Mouse (Mus musculus): ENCODE measurements at regions not wholly inside any gene's neighbourhood (a gene's known extent, or its start where the extent isn't known, plus 50 kb on each side); places are given as distances from the start of the nearest gene placed in this dataset.

- H3K4me1 ChIP-seq = peaks cover 18% of the 10 kb centered on the region
- H3K9me3 ChIP-seq = no peaks in the 10 kb centered on the region
- H3K27me3 ChIP-seq = peaks cover 67% of the 10 kb centered on the region
- no peak for ATAC-seq (ENCODE audit: low FRiP score, low read depth)
- H3K4me3 ChIP-seq = no peak overlapping the region
- WGBS = 87% methylated on average over 3 of the region's 3 CpGs
- no peak overlapping the region for H3K27ac ChIP-seq
- H3K36me3 ChIP-seq = no peaks in the 10 kb centered on the region
- no peak overlapping the region for H3K9ac ChIP-seq
- no peak overlapping the region for H3K4me2 ChIP-seq (replicated peaks)
These were observed 57.5 kb downstream of the Tmem174 start for GRCm38 (mm10) chr13:98579731-98580130.

DNA sequence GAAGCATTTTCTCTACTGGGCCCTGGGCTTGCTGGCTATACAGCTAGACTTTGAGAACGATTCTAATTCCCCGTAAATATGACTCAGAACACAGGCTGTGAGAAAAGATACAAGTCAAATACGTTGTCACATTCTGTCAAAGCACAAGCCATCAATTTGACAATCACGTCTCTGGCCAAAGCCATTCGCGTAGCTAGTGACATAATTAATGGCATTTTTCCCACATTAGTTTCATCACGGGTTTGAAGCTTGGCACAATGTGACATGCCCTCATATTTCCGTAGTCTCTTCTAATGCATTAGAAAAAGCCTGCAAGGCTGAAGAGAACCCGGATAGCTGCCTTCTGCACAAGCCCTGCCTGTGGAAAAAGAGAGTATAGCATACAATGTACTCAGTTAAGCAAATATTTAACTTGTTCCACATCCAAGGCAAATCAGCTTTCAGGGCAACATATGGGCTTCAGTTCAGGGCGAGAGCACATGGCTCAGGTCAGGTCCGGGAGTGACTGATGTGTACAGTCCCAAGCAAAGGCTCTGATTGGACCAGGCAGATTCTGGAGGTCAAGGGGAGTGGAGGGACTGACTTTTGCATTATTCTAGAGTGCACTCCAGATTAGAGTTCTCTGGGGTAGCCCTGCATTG lies 58.7 kb downstream of the Tmem174 start:
- Histone ChIP-seq H3K9ac (no peak overlapping the region), H3K36me3 (no peaks in the 10 kb centered on the region), H3K4me2 (replicated peaks) (no peak overlapping the region), H3K9me3 (no peaks in the 10 kb centered on the region), H3K27me3 (peaks cover 66% of the 10 kb centered on the region), H3K27ac (no peak overlapping the region), H3K4me1 (peaks cover 25% of the 10 kb centered on the region), H3K4me3 (no peak overlapping the region)
- WGBS = 53% methylated on average over 11 of the region's 11 CpGs
- ATAC-seq (ENCODE audit: low FRiP score, low read depth) = no peak

DNA sequence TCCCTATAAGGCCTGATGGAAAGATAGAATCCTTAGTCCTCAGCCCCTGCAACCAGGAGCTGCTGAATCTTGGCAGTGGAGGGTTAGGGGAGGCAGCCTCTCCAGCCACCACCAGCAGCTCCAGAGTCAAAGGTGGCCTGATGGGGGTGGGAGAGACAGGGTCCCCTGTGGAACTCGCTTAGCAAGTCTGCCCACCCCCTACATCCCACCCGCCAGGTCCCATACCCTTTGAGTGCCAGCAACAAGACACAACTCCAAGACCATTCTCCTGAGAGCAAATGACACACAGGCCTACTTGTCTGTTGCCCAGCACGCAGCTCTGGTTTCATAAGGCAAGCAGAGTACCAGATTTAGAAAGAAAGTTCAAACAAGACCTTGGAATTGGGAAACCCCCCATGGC lies 61.1 kb downstream of the Tmem174 start:
- no peak for ATAC-seq (ENCODE audit: low FRiP score, low read depth)
- WGBS = 50% methylated on average over 3 of the region's 3 CpGs
- H3K9me3 ChIP-seq = no peaks in the 10 kb centered on the region
- peaks cover 42% of the 10 kb centered on the region for H3K4me1 ChIP-seq
- peaks cover 76% of the 10 kb centered on the region for H3K27me3 ChIP-seq
- H3K4me3 ChIP-seq = no peak overlapping the region
- H3K36me3 ChIP-seq = no peaks in the 10 kb centered on the region
- H3K27ac ChIP-seq = no peak overlapping the region
- H3K4me2 ChIP-seq (replicated peaks) = no peak overlapping the region
- no peak overlapping the region for H3K9ac ChIP-seq

GRCm38 (mm10) chr13:98574057-98574323 lies 63.2 kb downstream of the Tmem174 start:
- no peak for ATAC-seq (ENCODE audit: low FRiP score, low read depth)
- Histone ChIP-seq H3K9me3 (no peaks in the 10 kb centered on the region), H3K27ac (no peak overlapping the region), H3K36me3 (no peaks in the 10 kb centered on the region), H3K4me2 (replicated peaks) (peak overlapping the region; percentile 83; the same call in 1 of the 2 replicates), H3K27me3 (peaks cover 77% of the 10 kb centered on the region), H3K4me1 (peaks cover 42% of the 10 kb centered on the region), H3K4me3 (no peak overlapping the region), H3K9ac (no peak overlapping the region)
- 27% methylated on average over 12 of the region's 12 CpGs for WGBS

DNA sequence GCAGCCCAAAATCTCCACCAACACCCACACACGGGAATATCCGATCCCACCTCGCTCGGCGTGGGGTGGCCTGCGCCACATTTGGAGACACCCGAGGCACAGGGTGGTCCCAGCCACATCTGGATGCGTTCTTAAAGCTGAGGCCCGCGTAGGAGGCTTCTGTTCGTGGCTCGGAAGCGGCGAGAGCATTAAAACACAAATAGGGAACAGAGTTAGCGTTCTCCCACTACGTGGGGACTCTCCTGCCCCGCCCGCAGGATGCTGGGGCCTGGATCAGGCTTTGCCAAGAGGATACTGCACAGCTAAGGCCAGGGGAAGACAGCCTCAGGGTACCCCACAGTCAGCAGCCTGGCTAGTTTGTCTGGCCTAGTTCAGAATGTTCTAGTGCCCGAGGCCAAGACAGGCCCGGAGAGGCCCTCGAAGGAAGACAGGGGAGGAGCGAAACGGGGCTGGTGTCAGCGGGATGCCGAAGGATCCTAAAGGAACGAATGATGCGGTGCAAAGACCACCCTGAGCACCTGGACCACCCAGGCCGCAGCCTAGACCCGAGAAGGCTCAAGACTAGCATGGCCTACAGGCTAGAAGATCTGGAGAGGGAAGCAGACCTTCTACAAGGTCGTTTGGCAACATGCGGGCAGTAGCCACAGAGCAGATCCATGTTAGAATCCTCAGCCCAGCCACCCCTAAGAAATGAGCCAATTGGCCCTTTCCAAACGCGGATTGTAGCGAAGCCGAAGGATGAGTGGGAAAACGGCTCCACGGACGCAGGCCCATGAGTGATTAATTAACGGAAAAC lies 63.8 kb downstream of the Tmem174 start:
- H3K4me2 ChIP-seq (replicated peaks) = peak overlapping the region; percentile 83
- H3K9me3 ChIP-seq = no peaks in the 10 kb centered on the region
- H3K27ac ChIP-seq = no peak overlapping the region
- ATAC-seq (ENCODE audit: low FRiP score, low read depth) = peak; percentile 30; the same call in 1 of the 2 replicates
- peaks cover 41% of the 10 kb centered on the region for H3K4me1 ChIP-seq
- no peaks in the 10 kb centered on the region for H3K36me3 ChIP-seq
- 16% methylated on average over 39 of the region's 39 CpGs for WGBS
- H3K4me3 ChIP-seq = peak overlapping the region; percentile 48
- peak overlapping the region; percentile 59 for H3K9ac ChIP-seq
- H3K27me3 ChIP-seq = peaks cover 77% of the 10 kb centered on the region

- peak; percentile 15; the same call in 1 of the 2 replicates for ATAC-seq (ENCODE audit: low FRiP score, low read depth)
- Histone ChIP-seq H3K4me1 (peaks cover 35% of the 10 kb centered on the region), H3K9ac (peak overlapping the region; percentile 59), H3K36me3 (no peaks in the 10 kb centered on the region), H3K27me3 (peaks cover 76% of the 10 kb centered on the region), H3K27ac (no peak overlapping the region), H3K9me3 (no peaks in the 10 kb centered on the region), H3K4me2 (replicated peaks) (peak overlapping the region; percentile 83), H3K4me3 (peak overlapping the region; percentile 48)
- 1% methylated on average over 50 of the region's 50 CpGs for WGBS
These were observed 64.5 kb downstream of the Tmem174 start for GRCm38 (mm10) chr13:98572581-98573260.

DNA sequence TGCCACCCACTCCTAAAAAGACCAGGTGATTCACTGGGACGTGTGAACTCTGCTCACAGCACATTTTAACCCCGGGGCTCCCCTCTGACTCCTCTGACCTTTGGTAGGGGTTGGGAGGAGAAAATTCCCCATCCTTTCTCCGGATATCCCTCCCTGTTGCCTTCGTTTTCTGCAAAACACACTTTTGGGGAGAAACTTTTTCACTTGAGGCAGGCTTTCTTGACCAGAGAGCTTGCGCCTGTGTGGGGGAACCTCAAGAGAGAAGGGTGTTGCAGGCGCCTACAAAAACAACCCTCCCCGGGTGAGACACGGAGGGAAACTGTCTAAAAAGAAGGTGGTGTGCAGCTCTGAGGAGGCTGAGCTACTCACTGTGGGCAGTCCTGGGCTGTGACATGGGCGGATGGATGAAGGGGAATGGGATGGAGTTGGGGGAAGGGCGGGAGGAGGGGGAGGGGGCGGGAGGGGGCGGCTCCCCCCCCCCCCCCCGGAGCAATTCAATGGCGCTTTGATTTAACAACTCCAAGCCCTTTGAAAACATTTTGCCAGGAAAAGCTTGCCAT lies 65.1 kb downstream of the Tmem174 start:
- no peak overlapping the region for H3K27ac ChIP-seq
- 11% methylated on average over 9 of the region's 14 CpGs for WGBS
- H3K4me3 ChIP-seq = peak overlapping the region; percentile 48
- no peaks in the 10 kb centered on the region for H3K36me3 ChIP-seq
- peaks cover 71% of the 10 kb centered on the region for H3K27me3 ChIP-seq
- H3K9ac ChIP-seq = no peak overlapping the region
- H3K9me3 ChIP-seq = no peaks in the 10 kb centered on the region
- H3K4me2 ChIP-seq (replicated peaks) = peak overlapping the region; percentile 83
- H3K4me1 ChIP-seq = peaks cover 28% of the 10 kb centered on the region
- peak; percentile 61; the same call in 1 of the 2 replicates for ATAC-seq (ENCODE audit: low FRiP score, low read depth)

- Histone ChIP-seq H3K4me2 (replicated peaks) (no peak overlapping the region), H3K27ac (no peak overlapping the region), H3K36me3 (no peaks in the 10 kb centered on the region), H3K9me3 (no peaks in the 10 kb centered on the region), H3K4me1 (peaks cover 27% of the 10 kb centered on the region), H3K4me3 (no peak overlapping the region), H3K27me3 (peaks cover 67% of the 10 kb centered on the region), H3K9ac (no peak overlapping the region)
- 48% methylated on average over 3 of the region's 3 CpGs for WGBS
- ATAC-seq (ENCODE audit: low FRiP score, low read depth) = no peak
These were observed 66.2 kb downstream of the Tmem174 start for GRCm38 (mm10) chr13:98571051-98571450.

DNA sequence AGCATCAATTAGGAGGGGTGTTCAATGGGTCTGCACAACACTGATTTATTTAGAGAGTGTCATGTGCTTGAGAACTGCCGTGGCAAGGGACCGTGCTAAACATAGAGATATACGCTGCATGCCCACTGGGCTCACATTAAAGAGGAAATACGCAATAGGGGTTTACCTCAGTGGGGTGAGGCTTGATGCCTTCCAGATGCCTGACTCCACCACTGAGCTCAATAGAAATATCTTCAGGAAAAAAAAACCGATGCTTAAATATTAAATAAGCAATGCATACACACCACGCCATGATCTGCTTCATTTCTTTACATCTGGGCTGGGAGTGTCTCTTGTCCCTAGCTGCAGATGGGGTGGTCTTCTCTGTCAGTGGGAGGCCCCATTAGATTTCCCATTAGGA lies 63.9 kb upstream of the Gm10320 start:
- Histone ChIP-seq H3K36me3 (no peaks in the 10 kb centered on the region), H3K4me1 (peaks cover 22% of the 10 kb centered on the region), H3K9ac (no peak overlapping the region), H3K9me3 (no peaks in the 10 kb centered on the region), H3K27me3 (peaks cover 1% of the 10 kb centered on the region), H3K27ac (no peak overlapping the region), H3K4me2 (replicated peaks) (0 out of 2 replicates have a peak overlapping the region, but pooled peaks have one; percentile 14), H3K4me3 (no peak overlapping the region)
- ATAC-seq (ENCODE audit: low FRiP score, low read depth) = peak; percentile 59; the same call in 1 of the 2 replicates
- 26% methylated on average over 6 of the region's 6 CpGs for WGBS

DNA sequence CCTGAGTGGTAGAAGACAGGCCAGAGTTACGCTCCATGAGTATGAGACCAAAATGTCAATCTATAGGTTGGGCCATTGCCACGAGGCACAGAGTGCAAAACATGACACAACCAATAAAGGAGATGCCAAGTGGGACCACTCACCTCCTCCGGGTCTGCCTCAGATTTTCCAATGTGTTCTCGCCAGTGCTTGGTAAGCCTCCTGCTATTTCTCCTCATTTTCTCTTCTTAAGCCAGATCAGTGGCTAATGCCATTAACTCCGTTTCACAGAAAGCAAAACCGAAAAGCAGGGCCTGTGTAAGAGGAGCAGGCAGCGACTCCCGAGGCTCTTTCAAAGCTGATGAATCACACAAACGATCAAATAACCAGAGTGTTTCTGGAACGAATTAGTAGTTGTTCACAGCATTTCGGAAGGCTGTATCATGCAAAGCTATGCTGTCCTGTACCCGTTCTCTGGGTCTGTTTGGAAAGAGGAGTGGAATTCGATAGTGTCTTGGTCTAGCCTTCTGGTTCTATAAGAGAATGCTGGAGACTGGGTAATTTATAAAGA lies 59.7 kb upstream of the Gm10320 start:
- 43% methylated on average over 13 of the region's 13 CpGs for WGBS
- no peak for ATAC-seq (ENCODE audit: low FRiP score, low read depth)
- peaks cover 44% of the 10 kb centered on the region for H3K4me1 ChIP-seq
- H3K4me3 ChIP-seq = no peak overlapping the region
- H3K27me3 ChIP-seq = peaks cover 12% of the 10 kb centered on the region
- H3K9ac ChIP-seq = no peak overlapping the region
- H3K9me3 ChIP-seq = no peaks in the 10 kb centered on the region
- H3K27ac ChIP-seq = no peak overlapping the region
- no peak overlapping the region for H3K4me2 ChIP-seq (replicated peaks)
- no peaks in the 10 kb centered on the region for H3K36me3 ChIP-seq

- no peak overlapping the region for H3K4me2 ChIP-seq (replicated peaks)
- H3K9me3 ChIP-seq = no peaks in the 10 kb centered on the region
- no peaks in the 10 kb centered on the region for H3K36me3 ChIP-seq
- no peak overlapping the region for H3K27ac ChIP-seq
- peaks cover 42% of the 10 kb centered on the region for H3K4me1 ChIP-seq
- no peak overlapping the region for H3K9ac ChIP-seq
- no peak overlapping the region for H3K4me3 ChIP-seq
- WGBS = 72% methylated on average over 5 of the region's 5 CpGs
- H3K27me3 ChIP-seq = peaks cover 16% of the 10 kb centered on the region; the same call in 1 of the 2 replicates
- no peak for ATAC-seq (ENCODE audit: low FRiP score, low read depth)
These were observed 55.4 kb upstream of the Gm10320 start for GRCm38 (mm10) chr13:98547223-98547622.

GRCm38 (mm10) chr13:98546116-98546515 lies 54.3 kb upstream of the Gm10320 start:
- ATAC-seq (ENCODE audit: low FRiP score, low read depth) = no peak
- WGBS = 59% methylated on average over 5 of the region's 5 CpGs
- Histone ChIP-seq H3K4me3 (no peak overlapping the region), H3K36me3 (no peaks in the 10 kb centered on the region), H3K4me2 (replicated peaks) (no peak overlapping the region), H3K27ac (no peak overlapping the region), H3K4me1 (peaks cover 37% of the 10 kb centered on the region), H3K9ac (no peak overlapping the region), H3K27me3 (peaks cover 16% of the 10 kb centered on the region; the same call in 1 of the 2 replicates), H3K9me3 (no peaks in the 10 kb centered on the region)

All from limb, embryonic 13.5 days (tissue).